Mouse (Mus musculus) G1E (cell line): ENCODE results near the gene Def6. TPM values are rescaled to one million over a fixed set of nuclear protein-coding genes. Genes with fewer than 3 reads are reported as not detected.

Experiments
- ATAC-seq: 2 replicates; pipeline ENCODE4 v1.8.0; 2016; ENCODE audit warnings: mild to moderate bottlenecking; ENCODE audit not compliant: insufficient number of reproducible peaks, poor library complexity, low FRiP score, severe bottlenecking; ENCODE audit errors: extremely low read depth
- DNase-seq: peaks from one replicate; pipeline ENCODE4 v3.0.0; 2012; ENCODE audit warnings: low spot score
- H3K27me3 ChIP-seq: 2 replicates; pipeline ENCODE4 v1.6.1; 2012; ENCODE audit warnings: mild to moderate bottlenecking, low read length, inconsistent platforms; ENCODE audit not compliant: insufficient read depth
- H3K36me3 ChIP-seq: replicated peaks from 2 replicates; pipeline ENCODE3; 2012; ENCODE audit warnings: mild to moderate bottlenecking, inconsistent platforms
- H3K4me1 ChIP-seq: 2 replicates; pipeline ENCODE4 v1.6.1; 2012; ENCODE audit warnings: low read depth, low read length, inconsistent platforms, mixed read lengths; ENCODE audit not compliant: insufficient read depth
- H3K4me3 ChIP-seq: 2 replicates; pipeline ENCODE4 v1.5.1; 2012; ENCODE audit warnings: low read depth, mild to moderate bottlenecking, inconsistent platforms, low read length, moderate library complexity, mixed read lengths
- H3K9me3 ChIP-seq: replicated peaks from 2 replicates; pipeline ENCODE4 v1.6.1; 2012; ENCODE audit warnings: inconsistent platforms
- CTCF ChIP-seq: IDR thresholded peaks from 2 replicates; pipeline ENCODE4 v1.5.1; 2012; ENCODE audit warnings: low read depth, low read length, inconsistent platforms, mixed read lengths
- GATA1 ChIP-seq: IDR thresholded peaks from 2 replicates; pipeline ENCODE4 v1.6.1; 2012; ENCODE audit warnings: borderline replicate concordance, low read length, inconsistent platforms, mixed read lengths
- GATA2 ChIP-seq: IDR thresholded peaks from 2 replicates; pipeline ENCODE4 v1.6.1; 2012; ENCODE audit warnings: low read depth, low read length, inconsistent platforms, borderline replicate concordance
- POLR2AphosphoS5 ChIP-seq: IDR thresholded peaks from 2 replicates; pipeline ENCODE4 v1.6.1; 2012; ENCODE audit warnings: low read depth, low read length, inconsistent platforms; ENCODE audit not compliant: insufficient replicate concordance
- TAL1 ChIP-seq: conservative IDR thresholded peaks from 2 replicates; pipeline ENCODE4 v1.6.1; 2012; ENCODE audit warnings: low read depth, low read length, inconsistent platforms, mixed read lengths
- polyA plus RNA-seq: library from polyadenylated mRNA; stranded (reverse); fragments of >175 nt; gene quantifications from 2 replicates; pipeline ENCODE4 v1.2.3, GENCODE M21; 2012
- total RNA-seq, 2 experiments: library from RNA; stranded (forward) in 1 of 2; stranded (reverse) in 1 of 2; fragments of 200-1000 nt in 1 of 2; fragments of >200 nt in 1 of 2; fragmentation: Nextera tagmentation in 1 of 2; gene quantifications; 2 replicates each; pipeline ENCODE4 v1.2.3; 2014 to 2017

Def6 gene
- total and polyA plus RNA-seq, 3 experiments = 38.5 to 308 (median 113) TPM

- TF ChIP-seq TAL1 = no peak
These were observed 29.8 kb downstream of the Def6 start for GRCm38 (mm10) chr17:28237362-28237761.

GRCm38 (mm10) chr17:28237874-28238273, 30.3 kb downstream of the Def6 start:
- H3K9me3 ChIP-seq = no peaks in the 10 kb centered on the region
- no peak for ATAC-seq
- H3K36me3 ChIP-seq = peaks cover 86% of the 10 kb centered on the region
- no peak overlapping the region for H3K4me3 ChIP-seq
- TF ChIP-seq CTCF (no peak), TAL1 (no peak), GATA1 (no peak), GATA2 (no peak), POLR2AphosphoS5 (no peak)
- no peaks in the 10 kb centered on the region for H3K27me3 ChIP-seq
- peaks cover 53% of the 10 kb centered on the region for H3K4me1 ChIP-seq
- no peak for DNase-seq

More at GRCm38 (mm10) chr17:28237362-28237761, 29.8 kb downstream of the Def6 start:
- H3K4me3 ChIP-seq = no peak overlapping the region
- H3K9me3 ChIP-seq = no peaks in the 10 kb centered on the region
- DNase-seq (no peak), ATAC-seq (no peak)
- H3K4me1 ChIP-seq = peaks cover 54% of the 10 kb centered on the region
- no peaks in the 10 kb centered on the region for H3K27me3 ChIP-seq
- peaks cover 81% of the 10 kb centered on the region for H3K36me3 ChIP-seq

- TF ChIP-seq POLR2AphosphoS5 (no peak), GATA2 (no peak), TAL1 (no peak), CTCF (no peak), GATA1 (no peak)
- H3K4me1 ChIP-seq = peaks cover 33% of the 10 kb centered on the region
- ATAC-seq = no peak
- no peaks in the 10 kb centered on the region for H3K9me3 ChIP-seq
- no peak for DNase-seq
- H3K27me3 ChIP-seq = no peaks in the 10 kb centered on the region; the same call in 1 of the 2 replicates
- no peak overlapping the region for H3K4me3 ChIP-seq
- peaks cover 97% of the 10 kb centered on the region for H3K36me3 ChIP-seq
These were observed 33.3 kb downstream of the Def6 start for GRCm38 (mm10) chr17:28240846-28241245.

- DNase-seq (no peak), ATAC-seq (no peak)
- Histone ChIP-seq H3K36me3 (peaks cover 96% of the 10 kb centered on the region), H3K4me1 (peaks cover 23% of the 10 kb centered on the region), H3K4me3 (no peak overlapping the region), H3K27me3 (no peaks in the 10 kb centered on the region; the same call in 1 of the 2 replicates), H3K9me3 (no peaks in the 10 kb centered on the region)
- no peak for TF ChIP-seq TAL1
- no peak for TF ChIP-seq GATA1
- TF ChIP-seq CTCF = no peak
- no peak for TF ChIP-seq GATA2
- TF ChIP-seq POLR2AphosphoS5 = no peak
These were observed 34.7 kb downstream of the Def6 start for GRCm38 (mm10) chr17:28242296-28242695.

- TF ChIP-seq GATA2 (no peak), CTCF (no peak), TAL1 (no peak), POLR2AphosphoS5 (no peak)
- no peak for ATAC-seq
- Histone ChIP-seq H3K27me3 (no peaks in the 10 kb centered on the region; the same call in 1 of the 2 replicates), H3K4me3 (no peak overlapping the region), H3K36me3 (peaks cover 96% of the 10 kb centered on the region), H3K9me3 (no peaks in the 10 kb centered on the region), H3K4me1 (peaks cover 15% of the 10 kb centered on the region)
- no peak for DNase-seq
These were observed 36.6 kb downstream of the Def6 start for GRCm38 (mm10) chr17:28244214-28244613.

- peaks cover 96% of the 10 kb centered on the region for H3K36me3 ChIP-seq
- ATAC-seq = no peak
- no peak for TF ChIP-seq GATA1
- no peak for TF ChIP-seq CTCF
- TF ChIP-seq TAL1 = no peak
- H3K9me3 ChIP-seq = no peaks in the 10 kb centered on the region
- DNase-seq = no peak
- no peak overlapping the region for H3K4me3 ChIP-seq
- no peaks in the 10 kb centered on the region; the same call in 1 of the 2 replicates for H3K27me3 ChIP-seq
- peaks cover 15% of the 10 kb centered on the region for H3K4me1 ChIP-seq
These were observed 37.1 kb downstream of the Def6 start for GRCm38 (mm10) chr17:28244714-28245113.

GRCm38 (mm10) chr17:28246640-28247039, 39.1 kb downstream of the Def6 start:
- Histone ChIP-seq H3K4me1 (peaks cover 15% of the 10 kb centered on the region), H3K27me3 (no peaks in the 10 kb centered on the region; the same call in 1 of the 2 replicates), H3K36me3 (peaks cover 94% of the 10 kb centered on the region), H3K9me3 (no peaks in the 10 kb centered on the region), H3K4me3 (no peak overlapping the region)
- DNase-seq (no peak), ATAC-seq (no peak)
- no peak for TF ChIP-seq GATA2
- no peak for TF ChIP-seq POLR2AphosphoS5
- no peak for TF ChIP-seq GATA1
- TF ChIP-seq CTCF = no peak
- no peak for TF ChIP-seq TAL1
